ENCODE assay signal across 24 mouse cellular contexts in the genomic region with DNA sequence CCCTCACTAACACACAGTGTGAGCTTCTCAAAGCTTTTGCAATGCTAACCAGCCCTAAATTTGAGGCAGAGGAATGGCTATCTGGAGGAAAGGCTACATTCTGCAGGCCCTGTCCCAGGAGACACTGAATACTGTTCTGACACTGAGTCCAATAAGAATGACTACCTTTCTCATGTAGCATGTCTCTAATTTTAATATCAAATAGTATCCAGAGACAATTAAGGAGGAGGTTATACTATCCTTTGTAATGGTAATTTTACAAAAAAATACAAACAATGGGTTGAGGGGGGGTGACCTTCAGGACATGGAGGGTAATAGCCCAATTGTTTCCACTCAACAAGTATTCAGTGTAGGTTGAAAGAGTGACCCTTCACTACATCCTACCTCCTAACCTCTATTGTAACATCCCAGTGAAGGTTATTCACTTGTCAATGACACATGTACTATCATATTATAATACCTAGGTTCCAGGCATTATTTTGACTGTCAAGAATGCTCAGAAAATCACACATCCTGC.
"Had no signal": no experiment of that assay in that cellular context is flagged by ENCODE, and none has a peak within 500 bp of the region (broad histone marks: within the 10 kb centered on the region; RNA-seq: fewer than 3 reads in every experiment).

No protein-coding gene starts in this region.

- H3K27ac ChIP-seq: heart, adult 2 months; heart, embryonic 13.5 days; heart, embryonic 15.5 days; hindbrain, embryonic 13.5 days; hindbrain, embryonic 15.5 days; hindbrain, postnatal 0 days; layer of hippocampus, adult 2 months; limb, embryonic 10.5 days; limb, embryonic 12.5 days; liver, embryonic 13.5 days; liver, embryonic 15.5 days had no signal

- H3K4me3 ChIP-seq: heart, adult 2 months; heart, embryonic 13.5 days; heart, embryonic 15.5 days; hindbrain, embryonic 13.5 days; hindbrain, embryonic 15.5 days; layer of hippocampus, adult 2 months; limb, embryonic 10.5 days; limb, embryonic 12.5 days; liver, embryonic 13.5 days; liver, embryonic 15.5 days had no signal

- H3K36me3 ChIP-seq: heart, embryonic 13.5 days; heart, embryonic 15.5 days; hindbrain, embryonic 13.5 days; hindbrain, embryonic 15.5 days; limb, embryonic 10.5 days; limb, embryonic 12.5 days; liver, embryonic 13.5 days; liver, embryonic 15.5 days had no signal

- H3K9me3 ChIP-seq: heart, embryonic 13.5 days; heart, embryonic 15.5 days; hindbrain, embryonic 13.5 days; hindbrain, embryonic 15.5 days; limb, embryonic 10.5 days; limb, embryonic 12.5 days; liver, embryonic 13.5 days; liver, embryonic 15.5 days had no signal

- H3K27me3 ChIP-seq: heart, embryonic 13.5 days; heart, embryonic 15.5 days; liver, embryonic 13.5 days; liver, embryonic 15.5 days had no signal

- H3K9ac ChIP-seq: heart, embryonic 13.5 days; heart, embryonic 15.5 days; hindbrain, embryonic 13.5 days; hindbrain, embryonic 15.5 days; limb, embryonic 12.5 days; liver, embryonic 13.5 days; liver, embryonic 15.5 days had no signal

- H3K4me1 ChIP-seq: heart, embryonic 13.5 days; heart, embryonic 15.5 days; hindbrain, embryonic 13.5 days; hindbrain, embryonic 15.5 days; limb, embryonic 12.5 days; liver, embryonic 13.5 days; liver, embryonic 15.5 days had no signal

- DNase-seq: gastrocnemius, postnatal 14 days; gastrocnemius, postnatal 36 days; heart, adult 11 months; heart, adult 2 months; heart, postnatal 14 days; heart, postnatal 36 days; kidney, adult 18-20 months; kidney, adult 8-10 months; kidney, postnatal 10 days; kidney, postnatal 25 days; kidney, postnatal 4 days; layer of hippocampus, adult 9-11 months; layer of hippocampus, postnatal 36 days; liver; liver, embryonic 13.5 days had no signal
